Mouse (Mus musculus): ENCODE data around the gene Map3k1.
"Not testable (repeated sequence)": the region's sequence is repeated elsewhere in the genome, so short reads cannot be mapped to it uniquely, and the experiment has no call there.

Gene Map3k1

DNA sequence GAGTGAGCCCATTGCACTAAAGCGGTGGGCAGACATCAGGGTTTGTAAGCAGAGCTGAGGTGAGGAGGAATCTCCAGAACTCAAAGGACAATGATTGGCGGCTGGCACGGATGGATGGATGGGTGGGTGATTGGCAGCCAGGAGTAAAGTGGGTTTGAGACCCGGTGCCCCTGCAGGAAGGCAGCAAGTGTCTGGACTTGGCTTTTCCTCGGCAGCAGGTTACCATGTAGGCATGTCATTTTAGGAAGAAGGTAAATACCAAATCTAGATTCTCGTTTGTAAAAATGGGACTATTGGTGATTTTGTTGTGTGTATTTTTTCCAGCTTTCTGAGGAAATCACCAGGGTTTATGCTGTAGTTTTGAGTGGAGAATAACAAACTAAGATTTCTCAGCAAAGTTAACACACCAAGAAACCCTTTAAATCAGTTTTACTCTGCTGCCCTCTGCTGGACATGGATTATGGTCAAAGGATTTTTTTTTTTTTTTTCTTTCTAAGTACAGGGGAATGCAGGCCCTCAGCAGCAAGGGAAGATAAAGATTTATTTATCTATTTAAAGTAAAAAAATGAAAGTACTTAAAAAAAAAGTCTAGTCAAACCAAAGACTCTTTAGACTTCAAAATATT is 66.7 kb downstream of the Map3k1 start:
- DNase-seq (ENCODE audit: low spot score): no peak

DNA sequence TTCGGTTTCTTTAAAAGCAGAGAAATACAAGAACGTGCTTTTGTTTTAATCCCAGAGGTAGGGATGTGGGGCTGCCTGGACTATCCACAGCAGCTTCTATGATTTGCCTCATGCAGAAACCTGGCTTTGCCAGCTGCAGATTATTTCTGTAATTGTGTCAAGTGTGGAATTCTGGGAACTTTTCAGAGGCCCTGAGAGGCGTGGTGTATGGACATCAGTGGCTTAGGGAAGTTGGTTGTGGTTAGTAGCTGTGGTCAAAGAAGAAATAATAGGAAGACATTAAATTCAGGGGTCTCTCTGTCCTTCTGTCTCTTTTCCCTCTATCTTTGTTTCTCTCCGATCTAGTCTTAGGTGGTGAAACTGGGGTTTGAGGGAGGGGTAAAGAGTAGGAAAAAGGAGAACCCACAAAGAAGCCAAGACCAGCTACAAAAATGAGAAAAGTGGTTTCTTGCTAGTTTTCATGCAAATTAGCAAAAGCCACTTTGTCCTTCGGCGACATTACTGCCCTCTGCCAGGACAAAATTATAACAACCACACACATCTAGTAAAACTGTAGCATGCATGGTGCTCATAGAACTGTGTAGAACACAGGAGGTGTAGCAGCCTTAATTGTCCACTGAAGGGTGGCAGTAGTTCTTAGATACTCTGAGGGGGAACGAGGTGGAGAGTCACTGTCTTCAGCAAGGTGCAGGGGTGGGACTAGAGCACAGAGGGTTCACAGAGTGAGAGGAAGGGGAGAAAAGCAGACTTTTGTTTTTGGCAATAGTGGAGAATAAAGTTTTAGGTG is 67.4 kb downstream of the Map3k1 start:
- DNase-seq (ENCODE audit: low spot score): no peak

GRCm38 (mm10) chr13:111726898-111727297 is 81.9 kb downstream of the Map3k1 start:
- no peak for DNase-seq (ENCODE audit: low spot score)

- peak; percentile 99 for DNase-seq (ENCODE audit: low spot score)
Measured at GRCm38 (mm10) chr13:111725165-111726077, 83.4 kb downstream of the Map3k1 start.

- DNase-seq (ENCODE audit: low spot score): no peak
Measured at GRCm38 (mm10) chr13:111724811-111725164, 84.0 kb downstream of the Map3k1 start.

- DNase-seq (ENCODE audit: low spot score): no peak
Measured at GRCm38 (mm10) chr13:111719726-111720125, 89.1 kb downstream of the Map3k1 start.

- DNase-seq (ENCODE audit: low spot score): no peak
Measured at GRCm38 (mm10) chr13:111710531-111710930, 98.3 kb downstream of the Map3k1 start.

DNA sequence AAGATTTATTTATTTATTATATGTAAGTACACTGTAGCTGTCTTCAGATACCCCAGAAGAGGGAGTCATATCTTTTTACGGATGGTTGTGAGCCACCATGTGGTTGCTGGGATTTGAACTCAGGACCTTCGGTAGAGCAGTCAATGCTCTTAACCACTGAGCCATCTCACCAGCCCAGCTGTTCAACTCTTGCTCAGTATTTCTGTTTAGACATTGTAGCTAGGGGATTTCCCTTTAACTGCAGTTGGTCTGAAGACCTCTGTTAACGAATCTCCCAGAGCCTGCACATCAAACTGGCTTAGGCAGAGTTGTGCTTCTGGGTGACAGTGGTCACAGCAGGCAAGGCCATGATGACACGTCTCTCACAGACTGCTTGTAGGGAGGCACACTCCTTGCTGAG is 104.8 kb downstream of the Map3k1 start:
- DNase-seq (ENCODE audit: low spot score): not testable (repeated sequence)

- no peak for DNase-seq (ENCODE audit: low spot score)
Measured at GRCm38 (mm10) chr13:111703396-111703795, 105.4 kb downstream of the Map3k1 start.

Data from testis, postnatal 14 days (tissue).